Mouse (Mus musculus) midbrain, embryonic 12.5 days (tissue): Measurements from ENCODE around the gene Hoxb5. TPM values are rescaled to one million over a fixed set of nuclear protein-coding genes. Genes with fewer than 3 reads are reported as not detected.

ENCODE experiments used
- ATAC-seq: fragments of 200-750 bp; cut with Nextera tagmentation; 2 replicates; pipeline ENCODE4 v1.8.0; 2017; ENCODE audit warnings: low read depth, moderate TSS enrichment, moderate library complexity; ENCODE audit not compliant: low FRiP score
- H3K27ac ChIP-seq: fragments of 300-500 bp; sonication (generic); replicated peaks from 2 replicates; pipeline ENCODE4 v1.5.1; 2016; ENCODE audit warnings: mild to moderate bottlenecking
- H3K27me3 ChIP-seq: fragments of 300-500 bp; sonication (generic); 2 replicates; pipeline ENCODE4 v1.6.1; 2016; ENCODE audit warnings: mild to moderate bottlenecking
- H3K36me3 ChIP-seq: fragments of 300-500 bp; sonication (generic); 2 replicates; pipeline ENCODE4 v1.6.1; 2016
- H3K4me1 ChIP-seq: fragments of 300-500 bp; sonication (generic); 2 replicates; pipeline ENCODE4 v1.6.1; 2016
- H3K4me2 ChIP-seq: fragments of 300-500 bp; sonication (generic); replicated peaks from 2 replicates; pipeline ENCODE4 v1.6.1; 2016; ENCODE audit warnings: mild to moderate bottlenecking, moderate library complexity
- H3K4me3 ChIP-seq: fragments of 300-500 bp; sonication (generic); 2 replicates; pipeline ENCODE4 v1.5.1; 2016; ENCODE audit warnings: mild to moderate bottlenecking
- H3K9ac ChIP-seq: fragments of 300-500 bp; sonication (generic); replicated peaks from 2 replicates; pipeline ENCODE4 v1.6.1; 2016; ENCODE audit warnings: mild to moderate bottlenecking, moderate library complexity
- H3K9me3 ChIP-seq: fragments of 300-500 bp; sonication (generic); 2 replicates; pipeline ENCODE4 v1.6.1; 2016; ENCODE audit warnings: mild to moderate bottlenecking
- WGBS: fragments of 180-500 bp; shearing (Covaris S2); methylation state at CpG from one replicate; pipeline ENCODE4 v1.1.7; 2016; 5-methylcytosine and 5-hydroxymethylcytosine counted together
- polyA plus RNA-seq: library from polyadenylated mRNA; unstranded; fragments of >200 nt; fragmentation: Nextera tagmentation; extraction: Ambion mirVana; gene quantifications from 2 replicates; pipeline ENCODE4 v1.2.1, GENCODE M21; 2016

Hoxb5 gene
- polyA plus RNA-seq, 1 experiment from 2014 or later, result not detected

GRCm38 (mm10) chr11:96284774-96285734 lies 18.1 kb upstream of the Hoxb5 start:
- no peak for ATAC-seq
- no peak overlapping the region for H3K9ac ChIP-seq
- under 1% methylated on average over 35 of the region's 37 CpGs for WGBS

GRCm38 (mm10) chr11:96285771-96286738 lies 17.1 kb upstream of the Hoxb5 start, which contains the start of gene Hoxb7:
TSS of gene Hoxb7 (plus strand) at chr11:96286623.
- Histone ChIP-seq H3K4me1 (peaks cover 16% of the 10 kb centered on the region), H3K4me3 (peak within 1 kb of the TSS; percentile 23), H3K9ac (no peak within 1 kb of the TSS), H3K4me2 (peak within 1 kb of the TSS; percentile 34), H3K27ac (no peak within 1 kb of the TSS), H3K36me3 (no peaks in the 10 kb centered on the region), H3K27me3 (peaks cover 99% of the 10 kb centered on the region), H3K9me3 (no peaks in the 10 kb centered on the region)
- 2% methylated on average over 43 of the region's 43 CpGs for WGBS
- ATAC-seq, result no peak

More at GRCm38 (mm10) chr11:96284774-96285734, 18.1 kb upstream of the Hoxb5 start:
- Histone ChIP-seq H3K4me2 (peak overlapping the region; percentile 47), H3K4me3 (peak overlapping the region; percentile 31), H3K36me3 (no peaks in the 10 kb centered on the region), H3K9me3 (no peaks in the 10 kb centered on the region), H3K27me3 (peaks cover 98% of the 10 kb centered on the region), H3K27ac (no peak overlapping the region), H3K4me1 (peaks cover 16% of the 10 kb centered on the region)

- H3K27ac ChIP-seq, result no peak overlapping the region
Measured at GRCm38 (mm10) chr11:96286739-96287385, 16.3 kb upstream of the Hoxb5 start.

GRCm38 (mm10) chr11:96287411-96287810 lies 15.7 kb upstream of the Hoxb5 start:
- no peak for ATAC-seq
- Histone ChIP-seq H3K36me3 (no peaks in the 10 kb centered on the region), H3K4me2 (no peak overlapping the region), H3K27ac (no peak overlapping the region), H3K9ac (no peak overlapping the region), H3K4me3 (no peak overlapping the region), H3K27me3 (peaks cover 97% of the 10 kb centered on the region), H3K9me3 (no peaks in the 10 kb centered on the region), H3K4me1 (peaks cover 16% of the 10 kb centered on the region)
- under 1% methylated on average over 9 of the region's 9 CpGs for WGBS

More at GRCm38 (mm10) chr11:96286739-96287385, 16.3 kb upstream of the Hoxb5 start:
- Histone ChIP-seq H3K36me3 (no peaks in the 10 kb centered on the region), H3K27me3 (peaks cover 97% of the 10 kb centered on the region), H3K9me3 (no peaks in the 10 kb centered on the region), H3K4me3 (peak overlapping the region; percentile 23), H3K4me2 (peak overlapping the region; percentile 34), H3K4me1 (peaks cover 16% of the 10 kb centered on the region), H3K9ac (no peak overlapping the region)
- under 1% methylated on average over 46 of the region's 55 CpGs for WGBS
- no peak for ATAC-seq

GRCm38 (mm10) chr11:96288455-96289221 lies 14.5 kb upstream of the Hoxb5 start:
- Histone ChIP-seq H3K27ac (no peak overlapping the region), H3K9me3 (no peaks in the 10 kb centered on the region), H3K27me3 (peaks cover 97% of the 10 kb centered on the region), H3K4me2 (no peak overlapping the region), H3K4me3 (no peak overlapping the region), H3K36me3 (no peaks in the 10 kb centered on the region), H3K9ac (no peak overlapping the region), H3K4me1 (peaks cover 16% of the 10 kb centered on the region)
- no peak for ATAC-seq
- 6% methylated on average over 1 of the region's 1 CpGs for WGBS

- H3K4me3 ChIP-seq, result no peak overlapping the region
- H3K9me3 ChIP-seq, result no peaks in the 10 kb centered on the region
- H3K27me3 ChIP-seq, result peaks cover 97% of the 10 kb centered on the region
- H3K4me1 ChIP-seq, result peaks cover 10% of the 10 kb centered on the region
- ATAC-seq, result no peak
- no peaks in the 10 kb centered on the region for H3K36me3 ChIP-seq
- H3K27ac ChIP-seq, result no peak overlapping the region
- no peak overlapping the region for H3K4me2 ChIP-seq
- 2% methylated on average over 21 of the region's 21 CpGs for WGBS
- H3K9ac ChIP-seq, result no peak overlapping the region
Measured at GRCm38 (mm10) chr11:96289293-96289692, 13.8 kb upstream of the Hoxb5 start.

- peaks cover 97% of the 10 kb centered on the region for H3K27me3 ChIP-seq
- no peaks in the 10 kb centered on the region for H3K36me3 ChIP-seq
- 6% methylated on average over 6 of the region's 6 CpGs for WGBS
- H3K4me2 ChIP-seq, result no peak overlapping the region
- peaks cover 7% of the 10 kb centered on the region for H3K4me1 ChIP-seq
- no peak overlapping the region for H3K4me3 ChIP-seq
- H3K9ac ChIP-seq, result no peak overlapping the region
- no peak for ATAC-seq
- no peaks in the 10 kb centered on the region for H3K9me3 ChIP-seq
- no peak overlapping the region for H3K27ac ChIP-seq
Measured at GRCm38 (mm10) chr11:96289837-96290236, 13.3 kb upstream of the Hoxb5 start.

GRCm38 (mm10) chr11:96290705-96291355 lies 12.3 kb upstream of the Hoxb5 start:
- no peaks in the 10 kb centered on the region for H3K9me3 ChIP-seq
- H3K4me1 ChIP-seq, result peaks cover 5% of the 10 kb centered on the region
- ATAC-seq, result no peak
- no peak overlapping the region for H3K27ac ChIP-seq
- 3% methylated on average over 17 of the region's 17 CpGs for WGBS
- no peaks in the 10 kb centered on the region for H3K36me3 ChIP-seq
- H3K4me2 ChIP-seq, result no peak overlapping the region
- H3K9ac ChIP-seq, result no peak overlapping the region
- peaks cover 97% of the 10 kb centered on the region for H3K27me3 ChIP-seq
- no peak overlapping the region for H3K4me3 ChIP-seq

GRCm38 (mm10) chr11:96291681-96292564 lies 11.2 kb upstream of the Hoxb5 start, which contains the start of gene Hoxb6:
TSS of gene Hoxb6 (plus strand) at chr11:96292476.
- Histone ChIP-seq H3K4me1 (peaks cover 2% of the 10 kb centered on the region; the same call in 1 of the 2 replicates), H3K9ac (no peak within 1 kb of the TSS), H3K4me2 (no peak within 1 kb of the TSS), H3K27ac (no peak within 1 kb of the TSS), H3K27me3 (peaks cover 97% of the 10 kb centered on the region), H3K9me3 (no peaks in the 10 kb centered on the region), H3K4me3 (no peak within 1 kb of the TSS), H3K36me3 (no peaks in the 10 kb centered on the region)
- 3% methylated on average over 22 of the region's 22 CpGs for WGBS
- no peak for ATAC-seq
